Mouse (Mus musculus) megakaryocyte-erythroid progenitor cell, adult 5 weeks (primary cell): ENCODE results near the gene Kdm4b. TPM values are rescaled to one million over a fixed set of nuclear protein-coding genes. Genes with fewer than 3 reads are reported as not detected.

Source experiments
- polyA plus RNA-seq: library from polyadenylated mRNA; stranded (reverse); fragments of >175 nt; gene quantifications from 2 replicates; pipeline ENCODE4 v1.2.3, GENCODE M21; 2012

The Kdm4b gene
- 21.9 and 26.4 TPM in 2 replicates for polyA plus RNA-seq

DNA sequence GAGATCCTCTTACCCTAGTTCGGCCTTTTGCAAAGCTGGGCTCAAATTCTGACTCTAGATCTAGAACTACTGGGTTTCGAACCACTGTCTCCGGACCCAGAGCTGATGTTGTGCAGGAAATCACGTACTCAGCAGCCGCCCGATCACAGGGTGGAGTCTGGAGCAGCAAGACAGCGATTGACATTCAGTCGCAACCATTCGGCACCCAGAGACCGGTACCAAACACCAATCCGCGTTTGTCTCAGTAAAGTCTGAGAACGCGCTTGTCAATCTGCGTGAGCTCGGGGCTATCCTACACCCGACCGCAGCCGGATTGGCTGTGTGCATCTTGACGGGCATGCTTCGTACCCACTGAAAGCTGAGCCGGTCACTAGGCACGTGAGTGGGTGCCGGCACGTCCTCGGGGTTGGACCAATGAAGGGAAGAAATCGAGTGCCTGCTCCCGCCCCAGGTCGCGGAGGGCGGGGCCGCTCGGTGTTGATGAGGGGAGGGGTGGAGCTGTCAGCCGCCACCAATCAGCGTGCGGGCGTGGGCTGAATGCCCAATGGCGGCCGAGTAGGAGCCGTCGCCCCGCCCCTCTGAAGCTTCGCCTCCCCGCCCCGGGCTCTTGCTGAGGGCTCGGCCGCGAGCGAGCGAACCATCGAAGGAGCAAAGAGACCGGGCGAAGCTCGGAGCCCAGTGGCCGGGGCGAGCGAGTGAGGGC lies at the start of gene Kdm4b:
Gene Kdm4b, plus strand, starts transcription at position 613 of the 703 bp plus-strand sequence.

GRCm38 (mm10) chr17:56276643-56277566 lies 49.0 kb upstream of the Kdm4b start, which contains the start of gene Ticam1:
TSS of gene Ticam1 (minus strand) at chr17:56276786.

DNA sequence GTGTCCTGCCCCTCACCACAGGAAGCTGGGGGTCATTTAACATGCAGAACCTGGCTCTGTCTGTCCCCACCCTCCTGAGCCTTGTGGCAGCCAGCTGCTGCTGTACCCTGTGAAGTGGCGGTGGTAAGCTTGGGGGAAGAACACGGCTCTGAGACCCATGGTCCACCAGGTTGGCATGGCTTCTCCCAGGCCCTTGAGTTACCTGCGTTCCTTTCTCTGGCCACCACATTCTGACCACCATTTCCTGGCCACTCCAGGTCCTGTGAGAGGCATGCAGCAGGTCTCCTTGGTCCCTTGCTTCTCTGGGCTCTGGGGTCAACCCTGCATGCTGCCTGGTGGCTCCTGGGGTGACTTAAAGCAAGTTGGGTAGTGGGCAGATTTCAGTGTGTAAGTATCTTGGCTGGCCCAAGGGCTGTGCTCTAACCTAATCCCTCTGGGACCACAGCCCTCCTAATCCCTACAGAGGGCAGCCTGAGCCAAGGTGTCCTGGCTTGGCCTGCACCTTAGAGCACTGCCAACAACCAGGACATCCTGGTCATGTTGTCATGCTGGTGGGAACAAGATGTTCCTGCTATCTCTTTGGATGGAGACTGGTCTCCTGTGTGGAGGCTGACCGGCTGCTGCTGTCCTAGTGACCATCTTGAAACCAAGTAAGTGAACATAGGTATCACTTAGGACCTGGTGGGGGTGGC lies 33.2 kb upstream of the Kdm4b start, which contains the start of gene Plin3:
Gene Plin3, minus strand, starts transcription at position 343 of the 692 bp plus-strand sequence.

GRCm38 (mm10) chr17:56300186-56300585 lies 25.7 kb upstream of the Kdm4b start, which contains the start of gene Arrdc5:
TSS of gene Arrdc5 (minus strand) at chr17:56300286.

DNA sequence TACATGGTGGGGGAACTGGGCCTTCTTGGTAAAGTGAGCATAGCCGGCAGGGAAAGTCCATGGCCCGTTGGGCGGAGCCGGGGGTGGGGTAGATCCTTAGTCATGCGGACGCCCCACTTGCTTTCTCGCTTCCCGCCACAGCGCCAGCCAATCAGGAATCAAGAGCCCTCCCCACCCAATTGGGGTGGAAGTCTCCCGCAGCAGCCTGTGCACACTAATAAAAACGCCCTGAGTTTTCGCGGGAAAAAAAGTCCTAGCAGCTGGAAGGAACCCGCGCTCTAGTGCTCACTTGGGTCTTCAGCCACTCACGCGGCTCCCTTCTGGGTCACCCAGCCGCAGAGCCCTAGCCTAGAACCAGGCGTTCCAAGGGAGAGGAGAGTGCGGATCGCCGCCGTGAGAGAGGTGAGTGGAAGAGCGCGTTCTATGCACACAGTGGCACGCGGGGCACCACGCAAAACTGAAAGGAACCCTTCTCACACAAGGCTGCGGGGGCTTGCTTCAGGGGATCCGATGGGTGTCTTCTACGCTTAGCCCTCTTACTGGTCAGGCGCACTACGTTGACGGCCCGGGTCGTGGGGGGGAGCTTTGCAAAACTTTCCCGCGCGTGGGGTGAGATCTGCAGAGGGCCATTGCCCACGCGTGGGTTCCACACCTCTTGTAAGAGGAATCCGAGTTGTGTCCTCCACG lies 22.6 kb upstream of the Kdm4b start, which contains the start of gene Uhrf1:
Gene Uhrf1, plus strand, starts transcription at position 162 of the 687 bp plus-strand sequence.

Other genes starting within 250 kb of the Kdm4b start
- 200 and 292 TPM in 2 replicates for gene Hdgfl2, start 246.4 kb upstream of the Kdm4b start, polyA plus RNA-seq
- 0.02 TPM in 1 of 2 replicates, not detected in the other for gene Plin4, start 216.3 kb upstream of the Kdm4b start, polyA plus RNA-seq
- not detected in 2 replicates for gene Plin5, start 208.5 kb upstream of the Kdm4b start, polyA plus RNA-seq
- 42.7 and 91.2 TPM in 2 replicates for gene Lrg1, start 204.1 kb upstream of the Kdm4b start, polyA plus RNA-seq
- 14.5 and 22.4 TPM in 2 replicates for gene Sema6b, start 185.7 kb upstream of the Kdm4b start, polyA plus RNA-seq
- 0.96 and 1.1 TPM in 2 replicates for gene Tnfaip8l1, start 163.6 kb upstream of the Kdm4b start, polyA plus RNA-seq
- 46.7 and 52.3 TPM in 2 replicates for gene Mydgf, start 142.1 kb upstream of the Kdm4b start, polyA plus RNA-seq
- gene Dpp9, start 107.2 kb upstream of the Kdm4b start, polyA plus RNA-seq: 87.7 and 105 TPM in 2 replicates
- gene Fem1a, start 69.3 kb upstream of the Kdm4b start, polyA plus RNA-seq: 13.8 and 16.5 TPM in 2 replicates
- gene Ticam1, start 49.3 kb upstream of the Kdm4b start, polyA plus RNA-seq: 12.2 and 16.1 TPM in 2 replicates
- 17.2 and 24.5 TPM in 2 replicates for gene Plin3, start 33.2 kb upstream of the Kdm4b start, polyA plus RNA-seq
- gene Arrdc5, start 25.8 kb upstream of the Kdm4b start, polyA plus RNA-seq: not detected in 2 replicates
- 107 and 124 TPM in 2 replicates for gene Uhrf1, start 22.7 kb upstream of the Kdm4b start, polyA plus RNA-seq
- 146 and 239 TPM in 2 replicates for gene Ptprs, start 150.4 kb downstream of the Kdm4b start, polyA plus RNA-seq
- not detected in 2 replicates for gene Znrf4, start 186.4 kb downstream of the Kdm4b start, polyA plus RNA-seq
- 0.79 and 1.2 TPM in 2 replicates for gene Gm20219, start 228.3 kb downstream of the Kdm4b start, polyA plus RNA-seq